Mouse (Mus musculus) kidney, postnatal 0 days (tissue): Measurements from ENCODE around the gene Wnt4. TPM values are rescaled to one million over a fixed set of nuclear protein-coding genes. Genes with fewer than 3 reads are reported as not detected.

Experiments used
- ATAC-seq: fragments of 200-750 bp; cut with Nextera tagmentation; replicated peaks from 2 replicates; pipeline ENCODE4 v1.8.0; 2017; ENCODE audit warnings: low read depth, moderate number of reproducible peaks, moderate TSS enrichment, moderate library complexity; ENCODE audit not compliant: low FRiP score
- DNase-seq: peaks from one replicate; pipeline ENCODE4 v3.0.0-alpha.2; 2016; ENCODE audit warnings: low spot score
- H3K27ac ChIP-seq: fragments of 300-500 bp; sonication (generic); 2 replicates; pipeline ENCODE4 v1.5.1; 2014; ENCODE audit warnings: mild to moderate bottlenecking
- H3K27me3 ChIP-seq: fragments of 300-500 bp; sonication (generic); 2 replicates; pipeline ENCODE4 v1.6.1; 2014; ENCODE audit warnings: low read length, mixed read lengths; ENCODE audit not compliant: insufficient read depth
- H3K36me3 ChIP-seq: fragments of 300-500 bp; sonication (generic); 2 replicates; pipeline ENCODE4 v1.6.1; 2014; ENCODE audit warnings: low read length, mixed read lengths; ENCODE audit not compliant: insufficient read depth
- H3K4me1 ChIP-seq: fragments of 300-500 bp; sonication (generic); replicated peaks from 2 replicates; pipeline ENCODE4 v1.6.1; 2014; ENCODE audit warnings: antibody characterized with exemption, low read length, mixed read lengths; ENCODE audit not compliant: insufficient read depth
- H3K4me2 ChIP-seq: fragments of 300-500 bp; sonication (generic); 2 replicates; pipeline ENCODE4 v1.6.1; 2014; ENCODE audit warnings: mild to moderate bottlenecking, low read length, moderate library complexity, mixed read lengths
- H3K4me3 ChIP-seq: fragments of 300-500 bp; sonication (generic); replicated peaks from 2 replicates; pipeline ENCODE4 v1.5.1; 2014; ENCODE audit warnings: low read depth, low read length
- H3K9ac ChIP-seq: fragments of 300-500 bp; sonication (generic); 2 replicates; pipeline ENCODE4 v1.6.1; 2014; ENCODE audit warnings: low read depth, low read length
- H3K9me3 ChIP-seq: fragments of 300-500 bp; sonication (generic); replicated peaks from 2 replicates; pipeline ENCODE4 v1.6.1; 2016; ENCODE audit warnings: low read length, inconsistent platforms, mixed read lengths
- CTCF ChIP-seq: IDR thresholded peaks from 2 replicates; pipeline ENCODE4 v1.5.1; 2016; ENCODE audit warnings: antibody characterized with exemption, low read depth, mild to moderate bottlenecking, moderate library complexity
- WGBS: fragments of 180-500 bp; shearing (Covaris S2); extraction: QIAGEN DNeasy Blood & Tissue Kit; methylation state at CpG from one replicate; pipeline ENCODE4 v1.1.7; 2014; 5-methylcytosine and 5-hydroxymethylcytosine counted together
- polyA plus RNA-seq: library from polyadenylated mRNA; unstranded; fragments of >200 nt; fragmentation: Nextera tagmentation; extraction: Ambion mirVana; gene quantifications from 2 replicates; pipeline ENCODE4 v1.2.1, GENCODE M21; 2015

Wnt4 gene
- polyA plus RNA-seq, 1 experiment from 2014 or later, result 26.5 TPM

DNA sequence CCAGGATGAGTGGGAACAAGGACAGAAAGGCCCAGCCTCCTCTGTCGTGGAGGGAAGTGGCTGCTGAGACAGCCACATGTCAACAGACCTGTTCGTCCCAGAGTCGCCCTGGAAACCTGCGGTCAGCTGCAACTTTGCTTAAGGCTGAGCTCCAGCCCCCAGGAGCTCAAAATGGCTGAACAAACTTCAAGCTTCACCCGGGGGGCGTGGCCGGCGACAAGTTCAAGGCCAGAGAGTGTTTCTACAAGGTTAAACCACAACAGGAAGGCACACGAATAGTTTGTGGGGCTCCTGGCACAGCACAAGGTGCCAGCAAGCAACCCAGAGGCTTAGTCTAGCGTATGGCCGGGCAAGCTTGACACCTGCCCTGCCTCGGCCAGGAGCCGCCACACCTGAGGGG is 13.2 kb upstream of the Wnt4 start:
- no peaks in the 10 kb centered on the region for H3K36me3 ChIP-seq
- no peaks in the 10 kb centered on the region for H3K27me3 ChIP-seq
- 78% methylated on average over 13 of the region's 13 CpGs for WGBS
- H3K27ac ChIP-seq, result no peak overlapping the region
- no peak overlapping the region for H3K9ac ChIP-seq
- no peaks in the 10 kb centered on the region for H3K4me1 ChIP-seq
- H3K4me2 ChIP-seq, result no peak overlapping the region
- H3K9me3 ChIP-seq, result no peaks in the 10 kb centered on the region
- no peak for TF ChIP-seq CTCF
- H3K4me3 ChIP-seq, result no peak overlapping the region
- ATAC-seq (no peak), DNase-seq (no peak)

DNA sequence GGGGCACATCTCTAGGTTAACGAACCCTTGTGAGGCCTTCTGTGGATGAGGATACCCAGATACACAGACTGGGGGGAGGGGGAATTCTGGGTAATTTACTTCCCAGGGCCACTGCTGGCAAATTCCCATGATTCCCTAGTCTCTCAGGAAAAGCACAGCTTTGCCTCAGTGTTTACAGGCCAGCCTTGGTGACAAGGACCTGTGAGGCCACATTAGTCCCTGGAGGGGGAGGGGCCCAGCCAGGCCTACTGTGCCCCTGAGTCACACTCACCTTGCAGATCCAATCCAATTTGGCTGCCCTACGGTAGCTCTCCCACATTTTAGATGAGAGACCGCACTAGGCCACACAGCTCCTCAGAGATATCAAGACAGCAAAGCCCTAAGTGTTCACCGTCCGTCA is 12.2 kb upstream of the Wnt4 start:
- Histone ChIP-seq H3K9me3 (no peaks in the 10 kb centered on the region), H3K27me3 (no peaks in the 10 kb centered on the region), H3K4me2 (no peak overlapping the region), H3K36me3 (no peaks in the 10 kb centered on the region), H3K4me1 (no peaks in the 10 kb centered on the region), H3K27ac (no peak overlapping the region), H3K4me3 (no peak overlapping the region), H3K9ac (no peak overlapping the region)
- TF ChIP-seq CTCF, result no peak
- DNase-seq (no peak), ATAC-seq (no peak)
- 77% methylated on average over 5 of the region's 5 CpGs for WGBS

DNA sequence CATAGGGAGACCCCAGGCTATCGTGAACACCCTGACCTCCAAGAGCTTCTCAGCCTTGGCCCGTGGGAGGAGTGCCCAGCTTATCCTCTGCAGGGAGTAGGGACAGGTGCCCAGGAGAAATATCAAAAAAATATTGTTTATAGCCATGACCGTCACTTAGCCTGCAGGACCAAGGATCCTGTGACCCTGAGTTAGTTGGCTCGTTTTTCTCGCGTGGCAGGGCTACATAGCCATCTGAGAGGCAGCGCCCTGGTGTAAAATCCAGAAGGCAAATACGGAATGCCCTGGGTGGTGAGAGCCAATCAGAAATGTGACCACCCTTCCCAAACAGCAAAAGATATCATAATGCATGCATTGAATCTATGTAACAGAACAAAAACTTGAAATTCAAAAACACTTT is 8.7 kb upstream of the Wnt4 start:
- no peaks in the 10 kb centered on the region for H3K4me1 ChIP-seq
- H3K36me3 ChIP-seq, result no peaks in the 10 kb centered on the region
- WGBS, result 61% methylated on average over 8 of the region's 8 CpGs
- H3K4me2 ChIP-seq, result no peak overlapping the region
- no peak overlapping the region for H3K27ac ChIP-seq
- no peak overlapping the region for H3K4me3 ChIP-seq
- TF ChIP-seq CTCF, result no peak
- ATAC-seq (no peak), DNase-seq (no peak)
- H3K9ac ChIP-seq, result no peak overlapping the region
- H3K9me3 ChIP-seq, result no peaks in the 10 kb centered on the region
- no peaks in the 10 kb centered on the region for H3K27me3 ChIP-seq

DNA sequence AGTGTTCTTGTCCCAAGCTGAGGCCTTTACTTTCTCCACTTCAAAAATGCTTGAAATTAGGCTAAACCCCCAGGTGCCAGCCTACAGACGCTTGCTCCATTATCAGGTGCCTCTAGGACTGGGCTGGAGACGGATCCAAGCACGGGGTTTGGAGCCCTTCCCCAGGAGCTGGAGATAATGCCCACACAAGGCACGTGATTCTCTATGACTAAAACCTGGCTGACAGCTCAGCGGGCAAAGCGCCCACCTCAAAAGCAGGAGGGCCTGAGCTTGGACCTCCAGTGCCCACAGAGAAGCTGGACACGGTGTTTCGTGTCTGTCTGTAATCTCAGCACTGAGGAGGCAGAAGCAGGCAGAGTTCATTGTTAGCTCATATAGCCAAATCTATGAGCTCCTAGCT is 5.4 kb upstream of the Wnt4 start:
- Histone ChIP-seq H3K4me3 (no peak overlapping the region), H3K4me2 (no peak overlapping the region), H3K27me3 (0 out of 2 replicates have a peak, but pooled peaks cover 5% of the 10 kb centered on the region), H3K4me1 (peaks cover 7% of the 10 kb centered on the region), H3K9ac (no peak overlapping the region), H3K9me3 (no peaks in the 10 kb centered on the region), H3K36me3 (no peaks in the 10 kb centered on the region), H3K27ac (no peak overlapping the region)
- ATAC-seq, result no peak
- no peak for DNase-seq
- WGBS, result 80% methylated on average over 8 of the region's 8 CpGs
- TF ChIP-seq CTCF, result no peak

DNA sequence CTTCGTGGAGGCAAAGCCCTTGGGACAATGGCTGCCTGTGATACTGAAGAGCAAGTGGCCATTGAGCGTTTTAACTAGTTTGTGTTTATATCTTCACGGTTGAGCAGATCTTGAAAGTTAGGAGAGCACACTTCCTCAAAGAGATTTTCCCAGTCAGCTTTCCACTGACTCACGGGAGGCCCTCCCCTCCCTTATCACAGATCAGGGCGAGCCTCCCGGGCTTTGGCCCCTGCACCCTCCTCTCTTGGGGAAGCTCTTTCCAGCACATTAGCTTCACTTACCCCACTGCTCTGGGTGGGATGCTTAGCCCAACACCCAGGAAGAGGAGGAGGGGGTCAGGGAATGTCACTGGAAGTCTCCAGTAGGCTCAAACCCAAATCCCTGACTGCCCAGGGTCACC is 3.0 kb upstream of the Wnt4 start:
- Histone ChIP-seq H3K36me3 (no peaks in the 10 kb centered on the region), H3K9me3 (no peaks in the 10 kb centered on the region), H3K27me3 (peaks cover 17% of the 10 kb centered on the region; the same call in 1 of the 2 replicates), H3K27ac (peak overlapping the region; percentile 32; the same call in 1 of the 2 replicates), H3K4me3 (no peak overlapping the region), H3K4me1 (peaks cover 7% of the 10 kb centered on the region), H3K9ac (no peak overlapping the region), H3K4me2 (no peak overlapping the region)
- ATAC-seq (no peak), DNase-seq (peak; percentile 48)
- no peak for TF ChIP-seq CTCF
- WGBS, result 9% methylated on average over 6 of the region's 6 CpGs

DNA sequence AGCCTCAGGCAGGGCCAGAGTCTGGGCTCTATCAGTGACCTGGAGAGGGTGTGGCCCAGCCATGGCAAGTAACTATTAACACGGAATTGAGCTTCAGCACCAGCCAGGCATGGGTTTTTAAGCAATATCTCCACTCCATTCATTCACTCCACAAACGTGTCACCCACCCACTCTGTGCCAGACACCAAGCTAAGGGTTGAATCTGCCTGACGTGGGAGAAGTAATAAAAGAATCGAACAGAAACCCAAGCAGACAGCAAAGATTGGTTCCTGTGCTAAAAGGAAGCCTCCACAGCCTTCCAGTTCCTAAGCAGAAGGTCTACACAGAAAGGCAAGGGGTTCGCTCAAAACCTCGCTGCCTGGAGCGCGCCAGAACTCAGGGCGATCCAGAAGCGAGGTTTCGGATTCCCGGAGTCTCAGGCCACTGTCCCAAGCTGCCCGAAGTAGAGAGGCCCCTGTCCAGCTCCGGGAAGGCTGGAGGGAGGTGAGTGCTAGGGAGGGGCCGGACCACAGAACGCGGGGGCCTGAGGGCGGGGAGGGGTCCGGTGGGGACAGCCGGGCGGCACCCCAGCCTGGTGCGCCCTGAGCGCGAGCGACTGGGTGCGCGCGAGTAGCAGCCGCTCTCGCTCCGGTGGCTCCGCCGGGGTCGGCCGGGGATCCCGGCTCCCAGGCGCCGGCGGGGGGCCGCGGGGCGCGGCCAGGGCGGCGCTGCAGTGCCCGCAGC is 685 bp upstream of the Wnt4 start:
- Histone ChIP-seq H3K9me3 (no peaks in the 10 kb centered on the region), H3K9ac (peak overlapping the region; percentile 62), H3K4me1 (peaks cover 7% of the 10 kb centered on the region), H3K4me3 (peak overlapping the region; percentile 56), H3K27me3 (peaks cover 17% of the 10 kb centered on the region; the same call in 1 of the 2 replicates), H3K27ac (peak overlapping the region; percentile 65), H3K36me3 (no peaks in the 10 kb centered on the region), H3K4me2 (peak overlapping the region; percentile 84)
- ATAC-seq (peak; percentile 60), DNase-seq (peak; percentile 48)
- TF ChIP-seq CTCF, result no peak
- 2% methylated on average over 44 of the region's 46 CpGs for WGBS
